In the genomic region with DNA sequence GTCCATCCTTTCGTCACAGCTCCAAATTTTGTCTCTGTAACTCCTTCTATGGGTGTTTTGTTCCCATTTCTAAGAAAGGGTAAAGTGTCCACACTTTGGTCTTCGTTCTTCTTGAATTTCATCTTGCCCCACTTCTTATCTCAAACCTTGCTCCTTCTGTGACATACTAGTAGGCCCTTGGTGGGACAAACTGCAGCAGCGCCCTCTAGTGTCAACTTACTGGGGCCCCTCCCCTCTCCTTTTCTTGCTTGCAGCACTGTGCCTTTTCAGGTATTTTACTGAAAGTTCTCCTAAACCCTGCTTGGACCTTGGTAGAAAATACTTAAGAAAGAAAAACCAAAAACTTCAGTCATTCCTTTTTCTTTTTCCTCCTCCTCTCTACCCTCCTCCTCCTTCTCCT, we compare ENCODE assay signal across 8 mouse cellular contexts.
DNase-seq lines count a peak whose midpoint lies in the region; ATAC-seq and TF ChIP-seq lines count a peak whose summit lies in the region.

No protein-coding gene starts in this region.

- H3K36me3 ChIP-seq in hindbrain, embryonic 10.5 days = no peaks in the 10 kb centered on the region

- 53% methylated on average over 3 of the region's 3 CpGs for WGBS in hindbrain, embryonic 10.5 days

- no peak overlapping the region for H3K27ac ChIP-seq in layer of hippocampus, adult 2 months
- H3K27ac ChIP-seq in hindbrain, embryonic 10.5 days = no peak overlapping the region

- TF ChIP-seq CTCF in layer of hippocampus, adult 2 months (conservative IDR thresholded peaks at IDR 0.05) = peak; percentile 75

- no peaks in the 10 kb centered on the region for H3K27me3 ChIP-seq in hindbrain, embryonic 10.5 days (ENCODE audit: insufficient read depth, poor library complexity, severe bottlenecking)

- DNase-seq in adrenal gland, adult 18-20 months (ENCODE audit: low spot score in 2 of 2) = peak; percentile 61 to 68
- DNase-seq in adrenal gland, postnatal 4 days (ENCODE audit: low spot score in 2 of 2) = no peak
- DNase-seq in layer of hippocampus, adult 2 months (ENCODE audit: low spot score in 2 of 2) = no peak
- DNase-seq in layer of hippocampus, adult 8-10 months (ENCODE audit: low spot score in 2 of 2) = no peak
- peak; percentile 69 for DNase-seq in adrenal gland, postnatal 25 days
- peak; percentile 59 to 63 for DNase-seq in kidney, postnatal 4 days
- DNase-seq in hindbrain, embryonic 10.5 days (ENCODE audit: low spot score) = no peak

- H3K4me1 ChIP-seq in hindbrain, embryonic 10.5 days (replicated peaks) = peaks cover 8% of the 10 kb centered on the region

- no peak overlapping the region for H3K4me3 ChIP-seq in layer of hippocampus, adult 2 months
- no peak overlapping the region for H3K4me3 ChIP-seq in hindbrain, embryonic 10.5 days

- H3K9me3 ChIP-seq in hindbrain, embryonic 10.5 days = no peaks in the 10 kb centered on the region

- no peak for ATAC-seq in megakaryocyte, adult 5-6 weeks (ENCODE audit: poor library complexity, severe bottlenecking)

Comparison
In these comparisons a context has a peak if more than half of its experiments do, and no peak if none do; other contexts are left out.
1. DNase-seq: peak in adrenal gland, adult 18-20 months (2 of 2), adrenal gland, postnatal 25 days (single experiment) and kidney, postnatal 4 days (2 of 2); none in adrenal gland, postnatal 4 days (0 of 2), layer of hippocampus, adult 2 months (0 of 2), layer of hippocampus, adult 8-10 months (0 of 2) and hindbrain, embryonic 10.5 days (single experiment).